Mouse (Mus musculus) lung, postnatal 4 days (tissue): Measurements from ENCODE around the gene Vps53.

ENCODE experiments used
- DNase-seq, 2 experiments: peaks; one replicate each; pipeline ENCODE4 v3.0.0; 2021

Vps53 gene

DNA sequence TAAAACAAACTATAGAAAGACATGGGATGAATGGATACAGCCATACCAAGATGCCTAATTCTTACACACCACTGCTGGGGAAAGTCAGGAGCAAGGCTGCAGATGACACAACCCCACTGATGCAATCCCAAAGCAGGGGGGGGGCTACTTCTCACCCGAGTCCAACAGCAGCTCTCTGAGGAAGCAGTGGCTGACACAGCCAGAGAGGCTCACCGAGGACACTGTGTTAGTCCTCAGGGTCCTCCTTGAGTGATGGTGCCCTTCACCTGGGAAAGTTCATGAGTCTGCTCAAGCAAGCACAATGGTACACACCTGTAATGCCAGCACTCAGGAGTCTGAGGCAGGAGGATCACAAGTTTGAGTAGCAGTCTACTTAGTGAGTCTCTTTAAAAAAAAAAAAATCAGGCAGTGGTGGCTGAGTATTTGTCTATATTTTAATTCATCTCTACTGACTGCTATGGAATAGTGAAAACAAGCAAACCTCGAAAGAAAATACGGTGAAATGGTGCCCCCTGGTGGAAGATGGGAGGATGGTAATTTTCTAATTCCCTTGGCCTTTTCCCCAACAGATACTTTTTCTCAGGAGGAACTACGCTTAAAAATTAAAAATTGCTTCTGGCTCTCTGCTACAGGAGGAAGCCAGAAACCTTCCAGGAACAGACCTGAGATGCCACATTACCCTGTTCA lies 12.2 kb downstream of the Vps53 start:
- DNase-seq: peak; percentile 60 to 83

- no peak for DNase-seq
These were observed 12.8 kb downstream of the Vps53 start for GRCm38 (mm10) chr11:76166657-76167056.

- peak in 1 of 2 experiments; percentile 43 for DNase-seq
These were observed 19.2 kb downstream of the Vps53 start for GRCm38 (mm10) chr11:76160251-76160650.

- DNase-seq: peak in 1 of 2 experiments; percentile 14
These were observed 21.1 kb downstream of the Vps53 start for GRCm38 (mm10) chr11:76158375-76158774.

DNA sequence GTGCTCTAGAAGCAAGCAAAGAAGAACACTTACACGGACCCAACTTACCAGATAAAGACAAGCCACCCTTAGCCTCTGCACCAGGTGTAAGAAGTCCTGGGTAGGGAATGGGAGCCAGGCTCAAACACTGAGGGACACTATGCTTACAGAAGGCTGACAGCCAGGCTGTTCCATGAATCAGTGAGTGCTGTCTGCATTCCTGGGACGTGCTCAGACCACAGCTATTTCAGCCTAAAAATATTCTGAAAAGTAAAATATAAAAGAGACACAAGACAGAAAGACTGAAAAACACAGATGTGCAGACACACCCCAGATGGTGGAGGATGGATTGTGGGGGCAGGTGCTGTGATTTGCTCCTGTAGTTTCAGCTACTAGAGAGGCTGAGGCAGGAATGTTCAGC lies 24.6 kb downstream of the Vps53 start:
- DNase-seq: no peak

GRCm38 (mm10) chr11:76154200-76154599 lies 25.2 kb downstream of the Vps53 start:
- no peak for DNase-seq

DNA sequence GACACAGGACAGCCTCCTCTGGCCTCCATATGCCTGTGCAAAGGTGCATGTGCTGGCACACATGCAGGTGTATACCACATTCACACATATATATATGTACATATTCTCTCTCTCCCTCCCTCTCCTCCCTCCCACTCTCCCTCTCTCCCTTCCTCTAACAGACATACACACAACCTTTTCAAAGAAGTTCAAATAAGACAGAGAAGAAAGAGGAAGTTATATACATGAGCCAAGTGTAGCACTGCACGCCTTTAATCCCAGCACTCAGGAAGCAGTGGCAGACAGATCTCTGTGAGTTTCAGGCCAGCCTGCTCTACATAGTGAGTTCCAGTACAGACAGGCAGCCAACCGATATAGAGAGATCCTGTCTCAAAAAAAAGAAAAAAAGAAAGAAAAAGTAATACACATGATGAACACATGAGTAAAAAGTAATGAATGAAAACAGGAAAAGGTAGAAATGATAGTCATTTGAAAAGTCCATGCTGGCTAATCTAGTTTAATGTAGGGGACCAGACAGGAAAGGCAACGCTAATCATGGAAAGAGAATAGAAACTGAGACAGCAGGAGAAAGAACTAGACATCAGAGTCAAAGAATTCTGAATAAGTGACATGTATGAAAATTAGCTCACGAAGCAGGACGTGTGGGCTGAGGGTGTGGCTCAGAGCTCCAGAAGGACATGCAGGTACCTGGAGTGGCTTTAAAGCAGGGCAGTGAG lies 26.1 kb downstream of the Vps53 start:
- no peak for DNase-seq

- DNase-seq: no peak
These were observed 28.5 kb downstream of the Vps53 start for GRCm38 (mm10) chr11:76150980-76151379.

- peak; percentile 32 to 48 for DNase-seq
These were observed 31.1 kb downstream of the Vps53 start for GRCm38 (mm10) chr11:76148055-76149008.

- DNase-seq: no peak
These were observed 33.0 kb downstream of the Vps53 start for GRCm38 (mm10) chr11:76146187-76147010.

GRCm38 (mm10) chr11:76145169-76145568 lies 34.3 kb downstream of the Vps53 start:
- DNase-seq: no peak

- no peak for DNase-seq
These were observed 35.1 kb downstream of the Vps53 start for GRCm38 (mm10) chr11:76144386-76144785.

DNA sequence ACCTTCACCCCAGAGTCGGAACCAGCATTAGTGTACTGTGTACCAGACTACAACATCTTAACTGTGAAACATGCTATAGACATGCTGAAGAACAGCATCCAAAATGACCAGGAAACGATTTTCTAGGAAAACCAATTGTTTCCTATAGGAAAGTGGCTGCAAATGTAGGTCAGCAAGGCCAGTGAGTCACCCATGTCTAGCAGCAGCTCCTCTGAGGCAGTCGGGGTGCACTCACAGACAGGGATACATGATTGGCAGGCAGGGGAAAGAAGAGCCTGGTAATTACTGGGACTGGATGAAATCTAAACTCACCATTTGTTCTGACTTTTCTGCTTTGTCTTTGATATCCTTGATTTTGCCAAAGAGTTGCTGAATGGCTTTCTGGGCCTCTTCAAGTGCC lies 41.5 kb downstream of the Vps53 start:
- no peak for DNase-seq

- no peak for DNase-seq
These were observed 43.6 kb downstream of the Vps53 start for GRCm38 (mm10) chr11:76135641-76136437.

- DNase-seq: peak; percentile 65
These were observed 48.6 kb downstream of the Vps53 start for GRCm38 (mm10) chr11:76130859-76131258.

GRCm38 (mm10) chr11:76125386-76125785 lies 54.1 kb downstream of the Vps53 start:
- DNase-seq: peak in 1 of 2 experiments; percentile 49

- DNase-seq: no peak
These were observed 55.9 kb downstream of the Vps53 start for GRCm38 (mm10) chr11:76123517-76123916.

- DNase-seq: no peak
These were observed 56.9 kb downstream of the Vps53 start for GRCm38 (mm10) chr11:76122571-76122970.

GRCm38 (mm10) chr11:76121086-76121485 lies 58.4 kb downstream of the Vps53 start:
- DNase-seq: no peak

DNA sequence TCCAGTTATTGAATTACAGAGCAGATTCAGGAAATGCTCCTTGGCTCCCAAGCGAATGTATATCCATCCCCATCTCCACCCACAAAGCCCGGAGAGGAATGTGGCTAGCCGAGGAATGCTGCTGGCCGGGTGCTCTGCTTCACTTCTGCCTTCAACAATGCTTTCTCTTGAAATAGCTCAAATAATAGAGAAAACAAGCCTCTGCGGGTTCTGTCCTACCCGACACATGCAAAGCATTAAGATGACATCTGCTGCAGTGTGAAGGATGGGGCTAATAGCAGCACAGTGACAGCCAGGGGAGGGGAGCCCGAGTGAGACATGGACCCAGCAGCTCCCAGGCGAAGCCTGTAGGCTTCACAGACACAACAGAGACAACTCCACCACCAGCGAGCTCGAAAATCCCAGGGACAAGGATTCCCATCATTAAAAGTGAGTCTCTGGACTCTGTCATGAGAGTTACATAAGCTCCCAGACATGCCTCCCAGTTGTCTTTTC lies 59.0 kb downstream of the Vps53 start:
- DNase-seq: peak; percentile 47 to 65

- no peak for DNase-seq
These were observed 69.0 kb downstream of the Vps53 start for GRCm38 (mm10) chr11:76110416-76110815.
